Mouse (Mus musculus) liver, embryonic 11.5 days (tissue): Measurements from ENCODE around the gene Ufc1. TPM values are rescaled to one million over a fixed set of nuclear protein-coding genes. Genes with fewer than 3 reads are reported as not detected.
A peak's percentile ranks its signal among the peaks of the same experiment; 100 is the strongest.

Experiments used
- ATAC-seq: fragments of 200-750 bp; cut with Nextera tagmentation; replicated peaks from 2 replicates; pipeline ENCODE4 v1.8.0; 2017; ENCODE audit warnings: moderate number of reproducible peaks, mild to moderate bottlenecking, moderate TSS enrichment, moderate library complexity; ENCODE audit not compliant: low FRiP score
- DNase-seq: peaks from one replicate; pipeline ENCODE4 v3.0.0-alpha.2; 2017; ENCODE audit warnings: low spot score
- H3K27ac ChIP-seq: fragments of 300-500 bp; sonication (generic); 2 replicates; pipeline ENCODE4 v1.5.1; 2014; ENCODE audit warnings: mild to moderate bottlenecking, low read depth, low read length, control low read depth
- H3K27me3 ChIP-seq: fragments of 300-500 bp; sonication (generic); replicated peaks from 2 replicates; pipeline ENCODE4 v1.6.1; 2014; ENCODE audit warnings: low read length, mixed read lengths; ENCODE audit not compliant: control insufficient read depth, insufficient read depth
- H3K36me3 ChIP-seq: fragments of 300-500 bp; sonication (generic); 2 replicates; pipeline ENCODE4 v1.6.1; 2014; ENCODE audit warnings: mild to moderate bottlenecking, low read length, moderate library complexity, mixed read lengths; ENCODE audit not compliant: control insufficient read depth, insufficient read depth
- H3K4me1 ChIP-seq: fragments of 300-500 bp; sonication (generic); replicated peaks from 2 replicates; pipeline ENCODE4 v1.6.1; 2014; ENCODE audit warnings: low read length, mixed read lengths; ENCODE audit not compliant: control insufficient read depth, insufficient read depth
- H3K4me2 ChIP-seq: fragments of 300-500 bp; sonication (generic); 2 replicates; pipeline ENCODE4 v1.6.1; 2014; ENCODE audit warnings: mild to moderate bottlenecking, control low read depth, moderate library complexity
- H3K4me3 ChIP-seq: fragments of 300-500 bp; sonication (generic); 2 replicates; pipeline ENCODE4 v1.5.1; 2014; ENCODE audit warnings: low read depth, low read length, control low read depth
- H3K9ac ChIP-seq: fragments of 300-500 bp; sonication (generic); 2 replicates; pipeline ENCODE4 v1.6.1; 2014; ENCODE audit warnings: low read depth, low read length, control low read depth
- H3K9me3 ChIP-seq: fragments of 300-500 bp; sonication (generic); 2 replicates; pipeline ENCODE4 v1.6.1; 2016; ENCODE audit warnings: low read length, inconsistent platforms, mixed read lengths; ENCODE audit not compliant: control insufficient read depth
- WGBS: fragments of 180-500 bp; shearing (Covaris S2); extraction: QIAGEN DNeasy Blood & Tissue Kit; methylation state at CpG from one replicate; pipeline ENCODE4 v1.1.7; 2014; 5-methylcytosine and 5-hydroxymethylcytosine counted together
- polyA plus RNA-seq: library from polyadenylated mRNA; unstranded; fragments of >200 nt; fragmentation: Nextera tagmentation; extraction: Ambion mirVana; gene quantifications from 2 replicates; pipeline ENCODE4 v1.2.1, GENCODE M21; 2014

Gene Ufc1
- polyA plus RNA-seq, 1 experiment from 2014 or later, result 83.7 TPM

- ATAC-seq (no peak), DNase-seq (no peak)
- Histone ChIP-seq H3K36me3 (no peaks in the 10 kb centered on the region), H3K9me3 (no peaks in the 10 kb centered on the region), H3K9ac (no peak overlapping the region), H3K4me1 (peaks cover 3% of the 10 kb centered on the region), H3K27ac (no peak overlapping the region), H3K4me2 (no peak overlapping the region), H3K27me3 (peaks cover 9% of the 10 kb centered on the region; the same call in 1 of the 2 replicates), H3K4me3 (no peak overlapping the region)
- 80% methylated on average over 9 of the region's 9 CpGs for WGBS
Observed at GRCm38 (mm10) chr1:171257781-171258180, 37.0 kb downstream of the Ufc1 start.

DNA sequence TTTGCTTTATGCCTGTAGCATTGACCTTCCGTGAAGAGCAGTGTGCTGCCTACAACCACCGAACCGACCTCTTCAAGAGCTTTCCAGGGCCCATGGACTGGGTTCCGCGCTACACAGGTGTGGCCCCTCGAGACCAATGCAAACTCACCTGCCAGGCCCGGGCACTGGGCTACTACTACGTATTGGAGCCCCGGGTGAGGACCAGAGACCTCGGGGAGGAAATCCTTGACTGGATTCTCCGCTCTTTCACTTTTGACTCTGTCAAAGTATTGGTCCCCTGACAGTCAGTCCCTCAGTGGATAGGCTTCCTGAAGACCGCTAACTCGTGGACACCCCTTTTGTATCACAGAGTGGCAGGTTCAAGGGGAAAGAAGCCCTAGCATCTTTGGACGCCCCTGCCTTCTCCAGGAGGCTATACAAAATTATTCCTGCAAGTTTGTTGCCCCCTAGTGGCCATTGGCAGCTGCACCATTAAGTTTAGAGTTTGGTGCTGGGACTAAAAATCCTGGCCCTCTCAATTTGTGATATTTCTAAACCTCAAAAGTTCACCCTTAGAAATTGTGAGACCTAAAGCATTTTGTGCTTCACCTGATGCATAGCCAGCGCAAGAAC lies 37.8 kb downstream of the Ufc1 start:
- ATAC-seq, result no peak
- Histone ChIP-seq H3K36me3 (no peaks in the 10 kb centered on the region), H3K9me3 (no peaks in the 10 kb centered on the region), H3K4me3 (no peak overlapping the region), H3K4me1 (no peaks in the 10 kb centered on the region; the same call in 1 of the 2 replicates), H3K4me2 (no peak overlapping the region), H3K27ac (no peak overlapping the region), H3K9ac (no peak overlapping the region), H3K27me3 (peaks cover 11% of the 10 kb centered on the region; the same call in 1 of the 2 replicates)
- WGBS, result 64% methylated on average over 15 of the region's 15 CpGs
- DNase-seq, result no peak

- no peak overlapping the region for H3K4me2 ChIP-seq
- peaks cover 5% of the 10 kb centered on the region; the same call in 1 of the 2 replicates for H3K4me1 ChIP-seq
- 86% methylated on average over 24 of the region's 24 CpGs for WGBS
- H3K4me3 ChIP-seq, result no peak overlapping the region
- ATAC-seq (no peak), DNase-seq (no peak)
- H3K9ac ChIP-seq, result no peak overlapping the region
- no peaks in the 10 kb centered on the region for H3K36me3 ChIP-seq
- peaks cover 12% of the 10 kb centered on the region for H3K27me3 ChIP-seq
- no peak overlapping the region for H3K27ac ChIP-seq
- H3K9me3 ChIP-seq, result no peaks in the 10 kb centered on the region
Observed at GRCm38 (mm10) chr1:171256095-171256818, 38.6 kb downstream of the Ufc1 start.

GRCm38 (mm10) chr1:171252415-171252814 lies 42.4 kb downstream of the Ufc1 start:
- Histone ChIP-seq H3K36me3 (no peaks in the 10 kb centered on the region), H3K4me3 (no peak overlapping the region), H3K9ac (no peak overlapping the region), H3K4me1 (peaks cover 22% of the 10 kb centered on the region), H3K4me2 (peak overlapping the region; percentile 4; the same call in 1 of the 2 replicates), H3K27ac (no peak overlapping the region; the same call in 1 of the 2 replicates), H3K9me3 (no peaks in the 10 kb centered on the region), H3K27me3 (peaks cover 12% of the 10 kb centered on the region)
- no peak for DNase-seq
- no peak for ATAC-seq
- WGBS, result 62% methylated on average over 17 of the region's 17 CpGs

- Histone ChIP-seq H3K27ac (no peak overlapping the region; the same call in 1 of the 2 replicates), H3K9ac (peak overlapping the region; percentile 1; the same call in 1 of the 2 replicates), H3K9me3 (no peaks in the 10 kb centered on the region), H3K4me2 (peak overlapping the region; percentile 49), H3K27me3 (peaks cover 12% of the 10 kb centered on the region), H3K36me3 (no peaks in the 10 kb centered on the region), H3K4me1 (peaks cover 23% of the 10 kb centered on the region), H3K4me3 (peak overlapping the region; percentile 19; the same call in 1 of the 2 replicates)
- ATAC-seq (no peak), DNase-seq (no peak)
- 20% methylated on average over 13 of the region's 13 CpGs for WGBS
Observed at GRCm38 (mm10) chr1:171251594-171252324, 43.1 kb downstream of the Ufc1 start.

DNA sequence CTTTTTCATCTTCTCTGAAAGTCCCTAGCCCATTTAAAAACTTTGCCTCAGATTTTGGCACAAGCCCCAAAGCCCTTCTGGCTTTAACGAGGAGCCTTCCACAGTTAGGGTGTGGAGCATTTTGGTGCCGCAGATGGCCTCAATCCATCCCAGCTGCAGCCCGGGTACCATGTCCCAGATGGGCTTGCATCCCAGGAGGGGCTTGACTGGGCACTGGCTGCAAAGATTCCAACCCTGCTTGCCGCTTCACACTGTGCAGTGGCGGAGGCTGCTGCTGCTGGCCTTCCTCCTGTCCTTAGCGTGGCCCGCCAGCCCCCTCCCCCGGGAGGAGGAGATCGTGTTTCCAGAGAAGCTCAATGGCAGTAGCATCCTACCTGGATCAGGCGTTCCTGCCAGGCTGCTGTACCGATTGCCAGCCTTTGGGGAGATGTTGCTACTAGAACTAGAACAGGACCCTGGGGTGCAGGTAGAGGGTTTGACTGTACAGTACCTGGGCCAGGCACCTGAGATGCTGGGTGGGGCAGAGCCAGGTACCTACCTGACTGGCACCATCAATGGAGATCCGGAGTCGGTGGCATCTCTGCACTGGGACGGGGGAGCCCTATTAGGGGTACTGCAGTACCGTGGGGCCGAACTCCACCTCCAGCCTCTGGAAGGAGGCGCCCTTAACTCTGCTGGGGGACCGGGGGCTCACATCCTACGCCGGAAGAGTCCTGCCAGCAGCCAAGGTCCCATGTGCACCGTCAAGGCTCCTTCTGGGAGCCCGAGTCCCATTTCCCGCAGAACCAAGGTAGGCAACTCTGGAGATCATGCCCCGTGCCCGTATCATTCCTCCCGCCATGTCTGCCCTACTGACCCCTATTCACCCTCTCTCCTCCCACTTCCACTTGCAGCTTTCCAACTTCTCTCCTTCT lies 43.9 kb downstream of the Ufc1 start, which contains the start of gene Ndufs2:
Ndufs2 (minus strand) TSS at position 709 of the 914 bp plus-strand sequence.
- Histone ChIP-seq H3K9me3 (no peaks in the 10 kb centered on the region), H3K4me1 (peaks cover 27% of the 10 kb centered on the region), H3K9ac (peak within 1 kb of the TSS; percentile 1; the same call in 1 of the 2 replicates), H3K4me3 (peak within 1 kb of the TSS; percentile 19), H3K27ac (no peak within 1 kb of the TSS; the same call in 1 of the 2 replicates), H3K36me3 (no peaks in the 10 kb centered on the region), H3K27me3 (peaks cover 12% of the 10 kb centered on the region), H3K4me2 (peak within 1 kb of the TSS; percentile 49)
- WGBS, result 28% methylated on average over 26 of the region's 26 CpGs
- DNase-seq (no peak), ATAC-seq (no peak)

DNA sequence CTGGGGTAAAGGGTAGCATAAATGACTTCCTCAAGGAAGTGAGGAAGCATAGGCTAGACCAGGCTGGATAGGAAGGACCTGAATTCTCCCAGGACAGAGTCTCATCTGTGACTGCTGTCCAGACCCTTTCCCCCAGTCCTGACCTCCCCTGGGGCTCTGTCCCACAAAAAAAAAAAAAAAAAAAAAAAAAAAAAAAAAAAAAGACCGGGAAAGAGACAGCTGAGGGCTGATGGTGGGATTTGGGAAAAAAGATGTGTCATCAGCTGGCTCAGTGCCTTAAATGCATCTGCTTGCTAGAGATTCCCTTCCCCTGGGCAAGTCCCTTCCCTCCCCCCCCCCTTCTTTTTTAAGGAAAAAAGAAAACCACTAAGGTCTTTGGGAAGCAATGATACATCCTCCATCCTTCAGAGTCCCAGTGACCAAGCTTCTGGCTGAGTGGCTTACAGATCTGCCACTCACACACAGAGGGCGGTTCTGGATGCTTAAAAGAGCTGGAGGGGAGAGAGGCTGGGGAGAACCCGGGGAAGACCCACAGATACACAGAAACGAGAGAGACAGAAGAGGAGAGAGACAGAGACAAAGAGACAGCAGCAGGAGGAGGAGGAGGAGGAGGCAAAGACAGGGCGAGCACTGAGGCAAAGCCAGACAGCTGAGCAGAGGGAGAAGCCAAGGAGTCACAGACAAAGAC lies 44.8 kb downstream of the Ufc1 start, which contains the start of gene Adamts4:
Adamts4 (plus strand) TSS at position 509 of the 688 bp plus-strand sequence.
- ATAC-seq (no peak), DNase-seq (no peak)
- peak within 1 kb of the TSS; percentile 49 for H3K4me2 ChIP-seq
- H3K27me3 ChIP-seq, result peaks cover 12% of the 10 kb centered on the region
- peaks cover 34% of the 10 kb centered on the region for H3K4me1 ChIP-seq
- H3K9me3 ChIP-seq, result no peaks in the 10 kb centered on the region
- H3K9ac ChIP-seq, result 0 out of 2 replicates have a peak within 1 kb of the TSS, but pooled peaks have one; percentile 1
- 0 out of 2 replicates have a peak within 1 kb of the TSS, but pooled peaks have one; percentile 2 for H3K27ac ChIP-seq
- H3K36me3 ChIP-seq, result 0 out of 2 replicates have a peak, but pooled peaks cover 3% of the 10 kb centered on the region
- peak within 1 kb of the TSS; percentile 19 for H3K4me3 ChIP-seq
- WGBS, result 35% methylated on average over 5 of the region's 5 CpGs
